11 mouse cellular contexts compared by ENCODE assay signal in genomic region chr15:97466110-97466509, GRCm38 (mm10).
DNase-seq lines count a peak whose midpoint lies in the region; ATAC-seq and TF ChIP-seq lines count a peak whose summit lies in the region.
"Had no signal": no experiment of that assay in that cellular context is flagged by ENCODE, and none has a peak within 500 bp of the region (broad histone marks: within the 10 kb centered on the region; RNA-seq: fewer than 3 reads in every experiment).

No protein-coding gene starts in this region.

- H3K27ac ChIP-seq in gastrocnemius, adult 2 months: no peak overlapping the region
- no peak overlapping the region for H3K27ac ChIP-seq in lung, postnatal 0 days (ENCODE audit: low read length)
- H3K27ac ChIP-seq: embryonic facial prominence, embryonic 15.5 days; midbrain, embryonic 12.5 days had no signal

- no peaks in the 10 kb centered on the region for H3K36me3 ChIP-seq in lung, postnatal 0 days (ENCODE audit: insufficient read depth, low read length)
- H3K36me3 ChIP-seq: embryonic facial prominence, embryonic 15.5 days; midbrain, embryonic 12.5 days had no signal

- H3K4me3 ChIP-seq in gastrocnemius, adult 2 months: no peak overlapping the region
- no peak overlapping the region for H3K4me3 ChIP-seq in lung, postnatal 0 days (ENCODE audit: low read depth, low read length)
- H3K4me3 ChIP-seq: embryonic facial prominence, embryonic 15.5 days; midbrain, embryonic 12.5 days had no signal

- H3K4me2 ChIP-seq in lung, postnatal 0 days (replicated peaks; ENCODE audit: low read depth, low read length): no peak overlapping the region
- H3K4me2 ChIP-seq: embryonic facial prominence, embryonic 15.5 days; midbrain, embryonic 12.5 days had no signal

- H3K27me3 ChIP-seq in lung, postnatal 0 days (replicated peaks; ENCODE audit: insufficient read depth, low read length): no peaks in the 10 kb centered on the region
- H3K27me3 ChIP-seq: embryonic facial prominence, embryonic 15.5 days; midbrain, embryonic 12.5 days had no signal

- no peaks in the 10 kb centered on the region for H3K9me3 ChIP-seq in lung, postnatal 0 days (ENCODE audit: low read length)
- H3K9me3 ChIP-seq: embryonic facial prominence, embryonic 15.5 days; midbrain, embryonic 12.5 days had no signal

- TF ChIP-seq EP300 in lung, postnatal 0 days (IDR thresholded peaks at IDR 0.05): no peak

- no peak for DNase-seq in gastrocnemius, adult 2 months
- DNase-seq in gastrocnemius, adult 8-10 months (ENCODE audit: low spot score in 2 of 2): no peak
- DNase-seq in lung, postnatal 0 days (ENCODE audit: low spot score): no peak
- DNase-seq in lung, adult 18-20 months: no peak
- peak; percentile 42 for DNase-seq in NIH3T3 (ENCODE audit: low read depth)
- DNase-seq in natural killer cell, adult 2 months (ENCODE audit: low spot score in 2 of 2): peak; percentile 23 to 61
- DNase-seq in retina, postnatal 1 day: no peak
- DNase-seq in cerebellum, adult 11 months: no peak
- DNase-seq: kidney, postnatal 10 days had no signal

- TF ChIP-seq CTCF in gastrocnemius, adult 2 months (IDR thresholded peaks at IDR 0.05): peak; percentile 38
- peak; percentile 48 for TF ChIP-seq CTCF in lung, postnatal 0 days (IDR thresholded peaks at IDR 0.05)

- H3K9ac ChIP-seq in lung, postnatal 0 days (replicated peaks; ENCODE audit: low read depth): no peak overlapping the region
- H3K9ac ChIP-seq: embryonic facial prominence, embryonic 15.5 days; midbrain, embryonic 12.5 days had no signal

- ATAC-seq in lung, postnatal 0 days: no peak

- intact Hi-C loops in gastrocnemius, adult 2 months (cut with DNase I): loop anchor here (10.0 kb wide), 1 partner anchor 109 kb away; no protein-coding TSS in a partner anchor

- WGBS in lung, postnatal 0 days: 68% methylated on average over 3 of the region's 3 CpGs

- no peaks in the 10 kb centered on the region for H3K4me1 ChIP-seq in lung, postnatal 0 days (ENCODE audit: insufficient read depth, low read depth, low read length)
- H3K4me1 ChIP-seq: embryonic facial prominence, embryonic 15.5 days; midbrain, embryonic 12.5 days had no signal

Comparison
In these comparisons a context has a peak if more than half of its experiments do, and no peak if none do; other contexts are left out.
1. DNase-seq: peak in NIH3T3 (single experiment) and natural killer cell, adult 2 months (2 of 2); none in gastrocnemius, adult 2 months (single experiment), gastrocnemius, adult 8-10 months (0 of 2), lung, postnatal 0 days (single experiment), lung, adult 18-20 months (0 of 2), retina, postnatal 1 day (single experiment) and cerebellum, adult 11 months (single experiment).